Mouse (Mus musculus) E14TG2a.4 (cell line): ENCODE results near the gene Fam126a.

Experiments
- H3K27me3 ChIP-seq: 2 replicates; pipeline ENCODE4 v1.6.1; 2014; ENCODE audit warnings: low read length, control low read depth; ENCODE audit not compliant: insufficient read depth
- H3K36me3 ChIP-seq: 2 replicates; pipeline ENCODE4 v1.6.1; 2014; ENCODE audit warnings: low read length, control low read depth; ENCODE audit not compliant: insufficient read depth
- H3K4me1 ChIP-seq: replicated peaks from 2 replicates; pipeline ENCODE4 v1.6.1; 2014; ENCODE audit warnings: low read depth, low read length, control low read depth
- H3K4me3 ChIP-seq: replicated peaks from 2 replicates; pipeline ENCODE4 v1.5.1; 2014; ENCODE audit warnings: mild to moderate bottlenecking, low read length
- H3K9me3 ChIP-seq: 2 replicates; pipeline ENCODE4 v1.6.1; 2014; ENCODE audit warnings: low read length, control low read depth
- CTCF ChIP-seq: conservative IDR thresholded peaks from 2 replicates; pipeline ENCODE4 v1.5.1; 2014; ENCODE audit warnings: low read length
- NANOG ChIP-seq: IDR thresholded peaks from 2 replicates; pipeline ENCODE4 v1.6.1; 2014; ENCODE audit warnings: borderline replicate concordance, low read length, mixed read lengths
- POU5F1 ChIP-seq: IDR thresholded peaks from 2 replicates; pipeline ENCODE4 v1.6.1; 2014; ENCODE audit warnings: low read length, borderline replicate concordance

The Fam126a gene

DNA sequence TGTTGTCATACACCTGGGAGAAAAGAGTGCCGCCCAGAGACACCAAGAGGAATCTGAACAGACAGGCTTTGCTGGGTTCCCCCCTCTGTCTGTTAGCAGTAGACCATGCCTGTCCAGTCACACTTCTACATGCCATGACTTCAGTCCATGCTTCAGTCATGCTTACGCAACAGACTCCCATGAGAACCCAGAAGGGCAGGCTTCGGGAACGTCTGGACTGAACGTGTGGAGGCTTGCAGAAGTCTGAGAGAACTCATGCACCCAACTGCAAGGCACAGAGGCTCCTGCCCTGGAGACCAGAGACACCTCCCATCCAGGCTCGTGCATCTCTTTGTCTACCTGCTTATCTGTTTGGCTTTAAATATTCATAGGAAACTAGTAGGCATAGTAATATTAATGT is 6.2 kb upstream of the Fam126a start:
- H3K9me3 ChIP-seq, result no peaks in the 10 kb centered on the region
- peaks cover 14% of the 10 kb centered on the region for H3K27me3 ChIP-seq
- no peaks in the 10 kb centered on the region for H3K36me3 ChIP-seq
- no peak overlapping the region for H3K4me3 ChIP-seq
- H3K4me1 ChIP-seq, result no peaks in the 10 kb centered on the region; the same call in 1 of the 2 replicates
- TF ChIP-seq CTCF, result no peak
- no peak for TF ChIP-seq POU5F1
- TF ChIP-seq NANOG, result no peak

DNA sequence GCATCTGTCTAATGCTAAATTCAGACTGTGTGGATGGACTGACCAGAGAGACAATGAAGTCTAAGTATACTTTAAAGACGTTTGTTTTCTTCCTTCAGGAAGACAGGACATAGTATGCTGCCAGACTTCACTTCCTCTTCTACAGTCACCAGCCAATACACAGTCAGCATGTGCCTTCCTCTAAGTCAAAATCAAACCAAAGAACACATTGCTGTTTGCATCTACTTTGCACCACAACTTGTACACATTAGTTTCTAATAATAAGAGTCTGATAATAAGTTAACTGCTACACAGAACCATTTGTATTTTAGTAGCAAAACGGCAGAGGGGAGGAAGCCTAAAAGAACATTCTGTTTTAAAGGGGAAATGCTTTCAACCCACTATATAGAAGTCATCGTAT is 4.5 kb upstream of the Fam126a start:
- Histone ChIP-seq H3K4me1 (no peaks in the 10 kb centered on the region; the same call in 1 of the 2 replicates), H3K4me3 (no peak overlapping the region), H3K9me3 (no peaks in the 10 kb centered on the region), H3K27me3 (peaks cover 14% of the 10 kb centered on the region), H3K36me3 (no peaks in the 10 kb centered on the region)
- TF ChIP-seq CTCF (no peak), NANOG (no peak), POU5F1 (no peak)

DNA sequence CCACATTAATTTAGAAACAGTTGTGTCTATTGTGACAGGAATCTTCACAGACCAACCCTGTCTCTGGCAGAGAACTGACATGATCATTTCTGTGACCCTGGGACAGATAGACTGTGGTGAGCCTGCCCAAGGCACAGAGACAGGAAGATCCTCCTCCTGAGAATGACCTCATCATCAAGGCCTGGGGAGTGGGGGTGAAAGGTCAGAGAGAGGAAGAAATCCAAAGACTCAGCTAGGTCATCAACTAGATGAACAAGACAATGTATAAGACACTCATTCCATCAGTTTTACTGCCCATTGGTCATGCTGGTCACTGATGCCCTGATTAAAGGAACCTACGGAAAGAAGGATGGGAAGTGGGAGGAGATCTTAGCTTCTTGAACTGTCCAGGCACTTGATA is 3.6 kb upstream of the Fam126a start:
- TF ChIP-seq CTCF (no peak), POU5F1 (no peak), NANOG (no peak)
- H3K4me3 ChIP-seq, result no peak overlapping the region
- H3K36me3 ChIP-seq, result no peaks in the 10 kb centered on the region
- no peaks in the 10 kb centered on the region for H3K9me3 ChIP-seq
- H3K4me1 ChIP-seq, result peaks cover 5% of the 10 kb centered on the region
- H3K27me3 ChIP-seq, result peaks cover 10% of the 10 kb centered on the region

DNA sequence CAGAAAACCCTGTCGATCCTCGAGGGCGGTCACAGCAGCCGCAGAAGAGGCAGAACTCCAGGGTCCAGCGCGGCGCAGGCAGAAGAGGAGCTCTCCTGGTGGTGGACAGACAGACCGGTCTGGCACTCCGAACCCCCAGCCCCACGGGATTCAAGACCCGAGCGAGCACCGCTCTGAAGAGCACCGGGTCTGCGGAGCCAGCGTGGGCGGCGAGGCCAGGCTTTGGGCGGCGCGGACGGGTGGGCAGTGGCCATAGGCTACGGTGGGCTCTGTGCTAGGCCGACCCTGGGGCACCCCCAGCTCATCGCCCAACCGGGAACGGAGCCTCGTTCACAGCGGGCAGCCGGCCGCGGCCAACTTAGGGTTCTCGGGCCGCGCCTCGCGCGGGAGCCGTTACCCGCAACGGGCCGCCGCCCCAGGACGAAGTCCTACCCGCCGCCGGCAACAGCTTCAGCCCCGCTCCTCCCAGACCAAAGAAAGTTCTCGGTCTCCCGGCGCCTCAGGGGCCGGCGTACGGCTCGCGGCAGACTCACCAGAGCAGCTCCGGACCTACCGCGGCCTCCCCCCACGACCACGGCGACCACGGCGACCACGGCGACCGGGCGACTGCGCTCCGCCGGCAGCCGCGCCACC is 428 bp downstream of the Fam126a start:
- Histone ChIP-seq H3K9me3 (no peaks in the 10 kb centered on the region), H3K4me1 (peaks cover 9% of the 10 kb centered on the region), H3K36me3 (no peaks in the 10 kb centered on the region), H3K4me3 (peak overlapping the region; percentile 84), H3K27me3 (no peaks in the 10 kb centered on the region)
- TF ChIP-seq POU5F1, result no peak
- no peak for TF ChIP-seq CTCF
- no peak for TF ChIP-seq NANOG

DNA sequence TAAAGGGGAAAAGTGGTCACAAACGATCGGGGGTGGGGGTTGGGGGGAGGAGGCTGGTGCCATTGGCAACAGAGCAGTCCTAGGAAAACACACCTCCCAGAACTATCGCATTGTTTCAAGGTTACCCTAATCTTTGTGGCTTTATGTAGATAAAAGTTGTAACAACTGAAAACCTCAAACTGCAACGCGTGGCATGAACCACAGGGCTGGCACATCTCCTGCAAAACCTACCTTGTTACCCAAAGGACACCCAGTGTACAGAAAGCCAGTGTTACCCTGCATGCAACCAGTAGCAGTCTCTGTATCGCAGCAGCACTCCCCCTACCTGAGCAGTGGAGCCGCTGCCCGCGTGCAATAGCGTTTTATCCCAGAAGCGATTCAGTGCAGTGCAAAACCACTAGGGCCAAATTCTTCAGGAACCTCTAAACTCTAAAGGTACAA is 1.1 kb downstream of the Fam126a start:
- TF ChIP-seq POU5F1, result no peak
- TF ChIP-seq CTCF, result no peak
- no peak for TF ChIP-seq NANOG
- Histone ChIP-seq H3K4me3 (peak overlapping the region; percentile 84; the same call in 1 of the 2 replicates), H3K27me3 (no peaks in the 10 kb centered on the region), H3K4me1 (peaks cover 9% of the 10 kb centered on the region), H3K36me3 (no peaks in the 10 kb centered on the region), H3K9me3 (no peaks in the 10 kb centered on the region)

DNA sequence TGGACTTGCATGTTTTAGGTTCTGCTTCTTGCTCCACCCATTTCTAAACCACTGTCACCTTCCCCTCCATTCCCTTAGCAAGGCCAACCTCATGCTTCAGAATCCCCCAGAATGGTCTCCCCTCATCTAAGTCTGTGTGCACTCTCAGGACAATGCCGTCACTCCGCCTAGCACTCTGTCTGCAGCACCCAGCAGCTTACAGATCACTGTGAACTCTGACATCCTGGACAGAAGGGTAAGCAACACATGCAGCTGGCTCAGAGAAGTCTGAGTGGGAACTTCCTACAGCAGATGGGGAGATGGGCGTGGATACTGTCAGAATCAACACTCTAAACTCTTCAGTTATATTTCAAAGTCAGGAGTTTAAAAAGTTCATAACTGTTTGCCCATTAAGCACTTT is 5.5 kb downstream of the Fam126a start:
- Histone ChIP-seq H3K36me3 (no peaks in the 10 kb centered on the region), H3K27me3 (no peaks in the 10 kb centered on the region)
- TF ChIP-seq NANOG (no peak), CTCF (no peak), POU5F1 (no peak)

GRCm38 (mm10) chr5:24023226-24023625 is 7.3 kb downstream of the Fam126a start:
- TF ChIP-seq CTCF, result no peak
- no peak for TF ChIP-seq POU5F1
- no peak for TF ChIP-seq NANOG
- Histone ChIP-seq H3K4me3 (no peak overlapping the region), H3K4me1 (peaks cover 23% of the 10 kb centered on the region), H3K36me3 (no peaks in the 10 kb centered on the region), H3K27me3 (no peaks in the 10 kb centered on the region), H3K9me3 (no peaks in the 10 kb centered on the region)

More for the DNA sequence above, 5.5 kb downstream of the Fam126a start:
- H3K4me3 ChIP-seq, result no peak overlapping the region
- peaks cover 28% of the 10 kb centered on the region for H3K4me1 ChIP-seq
- no peaks in the 10 kb centered on the region for H3K9me3 ChIP-seq

DNA sequence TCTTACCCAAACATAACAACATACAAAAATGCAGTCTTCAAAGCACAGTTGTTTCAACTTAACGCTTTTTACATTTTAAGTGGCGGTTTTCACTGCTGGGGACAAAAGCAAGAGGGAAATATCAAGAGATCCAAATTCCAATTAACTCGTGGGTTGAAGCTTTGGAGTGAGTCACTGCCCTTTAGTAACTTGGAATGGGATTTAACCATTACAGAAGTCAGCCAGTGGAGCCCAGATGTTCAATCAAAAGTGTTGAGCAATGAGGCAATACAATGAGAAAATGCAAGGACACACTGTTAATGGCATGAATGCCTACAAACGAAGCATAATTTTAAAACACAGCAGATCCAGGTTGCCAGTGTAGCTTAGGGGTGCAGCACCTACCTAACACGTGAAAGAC is 8.8 kb downstream of the Fam126a start:
- Histone ChIP-seq H3K27me3 (no peaks in the 10 kb centered on the region), H3K4me1 (peaks cover 23% of the 10 kb centered on the region), H3K4me3 (no peak overlapping the region), H3K9me3 (peaks cover 5% of the 10 kb centered on the region; the same call in 1 of the 2 replicates), H3K36me3 (no peaks in the 10 kb centered on the region)
- no peak for TF ChIP-seq POU5F1
- TF ChIP-seq CTCF, result no peak
- TF ChIP-seq NANOG, result no peak

GRCm38 (mm10) chr5:24020380-24020779 is 10.1 kb downstream of the Fam126a start:
- Histone ChIP-seq H3K9me3 (peaks cover 6% of the 10 kb centered on the region; the same call in 1 of the 2 replicates), H3K4me3 (no peak overlapping the region), H3K27me3 (no peaks in the 10 kb centered on the region), H3K36me3 (no peaks in the 10 kb centered on the region), H3K4me1 (peaks cover 23% of the 10 kb centered on the region)
- no peak for TF ChIP-seq CTCF
- no peak for TF ChIP-seq POU5F1
- TF ChIP-seq NANOG, result no peak
